Mouse (Mus musculus) hindbrain, embryonic 10.5 days (tissue): ENCODE data around the gene Cadm2. TPM values are rescaled to one million over a fixed set of nuclear protein-coding genes. Genes with fewer than 3 reads are reported as not detected.

ENCODE experiments used
- DNase-seq: peaks from one replicate; pipeline ENCODE4 v3.0.0-alpha.2; 2017; ENCODE audit warnings: low spot score
- H3K27ac ChIP-seq: fragments of 300-500 bp; sonication (generic); 2 replicates; pipeline ENCODE4 v1.5.1; 2016; ENCODE audit warnings: mild to moderate bottlenecking, moderate library complexity
- H3K27me3 ChIP-seq: fragments of 300-500 bp; sonication (generic); 2 replicates; pipeline ENCODE4 v1.6.1; 2016; ENCODE audit warnings: mild to moderate bottlenecking; ENCODE audit not compliant: poor library complexity, insufficient read depth, severe bottlenecking
- H3K36me3 ChIP-seq: fragments of 300-500 bp; sonication (generic); 2 replicates; pipeline ENCODE4 v1.6.1; 2016; ENCODE audit warnings: mild to moderate bottlenecking, moderate library complexity
- H3K4me1 ChIP-seq: fragments of 300-500 bp; sonication (generic); replicated peaks from 2 replicates; pipeline ENCODE4 v1.6.1; 2016; ENCODE audit warnings: mild to moderate bottlenecking
- H3K4me3 ChIP-seq: fragments of 300-500 bp; sonication (generic); 2 replicates; pipeline ENCODE4 v1.5.1; 2016; ENCODE audit warnings: mild to moderate bottlenecking, moderate library complexity
- H3K9me3 ChIP-seq: fragments of 300-500 bp; sonication (generic); 2 replicates; pipeline ENCODE4 v1.6.1; 2016; ENCODE audit warnings: mild to moderate bottlenecking, moderate library complexity
- WGBS: fragments of 180-500 bp; shearing (Covaris S2); methylation state at CpG from one replicate; pipeline ENCODE4 v1.1.7; 2016; 5-methylcytosine and 5-hydroxymethylcytosine counted together
- polyA plus RNA-seq: library from polyadenylated mRNA; unstranded; fragments of >200 nt; fragmentation: Nextera tagmentation; extraction: Ambion mirVana; gene quantifications from 2 replicates; pipeline ENCODE4 v1.2.1, GENCODE M21; 2016

The Cadm2 gene
- polyA plus RNA-seq, 1 experiment from 2014 or later = 4.8 TPM

- H3K4me1 ChIP-seq = no peaks in the 10 kb centered on the region
- no peaks in the 10 kb centered on the region for H3K9me3 ChIP-seq
- H3K36me3 ChIP-seq = no peaks in the 10 kb centered on the region
- 79% methylated on average over 6 of the region's 6 CpGs for WGBS
- DNase-seq = no peak
- H3K27me3 ChIP-seq = no peaks in the 10 kb centered on the region
- H3K4me3 ChIP-seq = no peak overlapping the region
- no peak overlapping the region for H3K27ac ChIP-seq
These were observed 15.0 kb downstream of the Cadm2 start for GRCm38 (mm10) chr16:67605661-67606060.

GRCm38 (mm10) chr16:67599981-67600380, 20.7 kb downstream of the Cadm2 start:
- Histone ChIP-seq H3K27me3 (no peaks in the 10 kb centered on the region), H3K9me3 (no peaks in the 10 kb centered on the region), H3K27ac (no peak overlapping the region), H3K36me3 (no peaks in the 10 kb centered on the region), H3K4me1 (no peaks in the 10 kb centered on the region), H3K4me3 (no peak overlapping the region)
- WGBS = 88% methylated on average over 9 of the region's 9 CpGs
- no peak for DNase-seq

- Histone ChIP-seq H3K36me3 (no peaks in the 10 kb centered on the region), H3K27me3 (no peaks in the 10 kb centered on the region), H3K9me3 (no peaks in the 10 kb centered on the region), H3K4me1 (no peaks in the 10 kb centered on the region), H3K4me3 (no peak overlapping the region), H3K27ac (no peak overlapping the region)
- WGBS = 73% methylated on average over 4 of the region's 4 CpGs
- DNase-seq = no peak
These were observed 21.9 kb downstream of the Cadm2 start for GRCm38 (mm10) chr16:67598841-67599240.

- H3K4me1 ChIP-seq = no peaks in the 10 kb centered on the region
- no peak overlapping the region for H3K4me3 ChIP-seq
- no peaks in the 10 kb centered on the region for H3K36me3 ChIP-seq
- WGBS = 88% methylated on average over 6 of the region's 6 CpGs
- H3K9me3 ChIP-seq = no peaks in the 10 kb centered on the region
- H3K27ac ChIP-seq = no peak overlapping the region
- no peak for DNase-seq
- H3K27me3 ChIP-seq = no peaks in the 10 kb centered on the region
These were observed 29.7 kb downstream of the Cadm2 start for GRCm38 (mm10) chr16:67591015-67591414.

- no peak for DNase-seq
- H3K9me3 ChIP-seq = no peaks in the 10 kb centered on the region
- no peak overlapping the region for H3K4me3 ChIP-seq
- no peaks in the 10 kb centered on the region for H3K36me3 ChIP-seq
- H3K27me3 ChIP-seq = no peaks in the 10 kb centered on the region
- WGBS = 90% methylated on average over 11 of the region's 11 CpGs
- no peaks in the 10 kb centered on the region for H3K4me1 ChIP-seq
- no peak overlapping the region for H3K27ac ChIP-seq
These were observed 41.7 kb downstream of the Cadm2 start for GRCm38 (mm10) chr16:67578842-67579517.

GRCm38 (mm10) chr16:67575557-67575956, 45.2 kb downstream of the Cadm2 start:
- Histone ChIP-seq H3K4me3 (no peak overlapping the region), H3K4me1 (no peaks in the 10 kb centered on the region), H3K9me3 (no peaks in the 10 kb centered on the region), H3K27ac (no peak overlapping the region), H3K36me3 (no peaks in the 10 kb centered on the region), H3K27me3 (no peaks in the 10 kb centered on the region)
- 87% methylated on average over 5 of the region's 5 CpGs for WGBS
- no peak for DNase-seq

GRCm38 (mm10) chr16:67526992-67527391, 93.7 kb downstream of the Cadm2 start:
- 82% methylated on average over 1 of the region's 1 CpGs for WGBS
- Histone ChIP-seq H3K4me3 (no peak overlapping the region), H3K36me3 (no peaks in the 10 kb centered on the region), H3K27ac (no peak overlapping the region), H3K9me3 (no peaks in the 10 kb centered on the region), H3K27me3 (no peaks in the 10 kb centered on the region), H3K4me1 (no peaks in the 10 kb centered on the region)
- no peak for DNase-seq

- no peak overlapping the region for H3K27ac ChIP-seq
- WGBS = 94% methylated on average over 1 of the region's 1 CpGs
These were observed 95.8 kb downstream of the Cadm2 start for GRCm38 (mm10) chr16:67524878-67525277.

GRCm38 (mm10) chr16:67518311-67518710, 102.4 kb downstream of the Cadm2 start:
- no peak overlapping the region for H3K4me3 ChIP-seq
- DNase-seq = no peak
- 87% methylated on average over 3 of the region's 3 CpGs for WGBS

More at GRCm38 (mm10) chr16:67524878-67525277, 95.8 kb downstream of the Cadm2 start:
- Histone ChIP-seq H3K27me3 (no peaks in the 10 kb centered on the region), H3K4me1 (no peaks in the 10 kb centered on the region), H3K36me3 (no peaks in the 10 kb centered on the region), H3K4me3 (no peak overlapping the region), H3K9me3 (no peaks in the 10 kb centered on the region)
- DNase-seq = no peak

GRCm38 (mm10) chr16:67515549-67515948, 105.2 kb downstream of the Cadm2 start:
- no peaks in the 10 kb centered on the region for H3K9me3 ChIP-seq
- DNase-seq = no peak
- H3K4me1 ChIP-seq = no peaks in the 10 kb centered on the region
- H3K27me3 ChIP-seq = no peaks in the 10 kb centered on the region
- H3K36me3 ChIP-seq = no peaks in the 10 kb centered on the region
- no peak overlapping the region for H3K27ac ChIP-seq
- 84% methylated on average over 4 of the region's 4 CpGs for WGBS
- no peak overlapping the region for H3K4me3 ChIP-seq

More at GRCm38 (mm10) chr16:67518311-67518710, 102.4 kb downstream of the Cadm2 start:
- no peaks in the 10 kb centered on the region for H3K4me1 ChIP-seq
- H3K36me3 ChIP-seq = no peaks in the 10 kb centered on the region
- no peaks in the 10 kb centered on the region for H3K27me3 ChIP-seq
- no peak overlapping the region for H3K27ac ChIP-seq
- no peaks in the 10 kb centered on the region for H3K9me3 ChIP-seq

- 87% methylated on average over 9 of the region's 9 CpGs for WGBS
- no peaks in the 10 kb centered on the region for H3K36me3 ChIP-seq
- H3K4me1 ChIP-seq = no peaks in the 10 kb centered on the region
- H3K4me3 ChIP-seq = no peak overlapping the region
- H3K27ac ChIP-seq = no peak overlapping the region
- H3K27me3 ChIP-seq = no peaks in the 10 kb centered on the region
- no peak for DNase-seq
- H3K9me3 ChIP-seq = no peaks in the 10 kb centered on the region
These were observed 111.6 kb downstream of the Cadm2 start for GRCm38 (mm10) chr16:67509079-67509478.

GRCm38 (mm10) chr16:67482542-67482941, 138.2 kb downstream of the Cadm2 start:
- no peaks in the 10 kb centered on the region for H3K36me3 ChIP-seq
- no peaks in the 10 kb centered on the region for H3K9me3 ChIP-seq
- no peak overlapping the region for H3K4me3 ChIP-seq
- 81% methylated on average over 7 of the region's 7 CpGs for WGBS
- no peak overlapping the region for H3K27ac ChIP-seq
- H3K27me3 ChIP-seq = no peaks in the 10 kb centered on the region
- DNase-seq = no peak
- no peaks in the 10 kb centered on the region for H3K4me1 ChIP-seq

- no peaks in the 10 kb centered on the region for H3K4me1 ChIP-seq
- no peaks in the 10 kb centered on the region for H3K27me3 ChIP-seq
- no peaks in the 10 kb centered on the region for H3K36me3 ChIP-seq
- H3K9me3 ChIP-seq = no peaks in the 10 kb centered on the region
- 89% methylated on average over 3 of the region's 3 CpGs for WGBS
- DNase-seq = no peak
- H3K4me3 ChIP-seq = no peak overlapping the region
- no peak overlapping the region for H3K27ac ChIP-seq
These were observed 153.7 kb downstream of the Cadm2 start for GRCm38 (mm10) chr16:67467041-67467440.

GRCm38 (mm10) chr16:67436301-67436700, 184.4 kb downstream of the Cadm2 start:
- H3K9me3 ChIP-seq = no peaks in the 10 kb centered on the region
- DNase-seq = no peak
- no peak overlapping the region for H3K27ac ChIP-seq
- no peaks in the 10 kb centered on the region for H3K27me3 ChIP-seq
- 91% methylated on average over 4 of the region's 4 CpGs for WGBS
- H3K4me3 ChIP-seq = no peak overlapping the region
- no peaks in the 10 kb centered on the region for H3K36me3 ChIP-seq
- no peaks in the 10 kb centered on the region for H3K4me1 ChIP-seq
